Comparison of ENCODE assay signal across 12 mouse cellular contexts in genomic region chr9:107682405-107682804, GRCm38 (mm10). TPM values are rescaled to one million over a fixed set of nuclear protein-coding genes. Genes with fewer than 3 reads are reported as not detected.
"Had no signal": no experiment of that assay in that cellular context is flagged by ENCODE, and none has a peak within 500 bp of the region (broad histone marks: within the 10 kb centered on the region; RNA-seq: fewer than 3 reads in every experiment).

No protein-coding gene starts in this region.

- H3K4me2 ChIP-seq: limb, embryonic 15.5 days; liver, embryonic 12.5 days; midbrain, embryonic 12.5 days; neural tube, embryonic 15.5 days had no signal

- H3K4me3 ChIP-seq: limb, embryonic 15.5 days; liver, embryonic 12.5 days; midbrain, embryonic 12.5 days; myocyte; neural tube, embryonic 15.5 days had no signal

- H3K9ac ChIP-seq: limb, embryonic 15.5 days; liver, embryonic 12.5 days; midbrain, embryonic 12.5 days; neural tube, embryonic 15.5 days had no signal

- H3K4me1 ChIP-seq: liver, embryonic 12.5 days had no signal

- H3K9me3 ChIP-seq: limb, embryonic 15.5 days; liver, embryonic 12.5 days; midbrain, embryonic 12.5 days; neural tube, embryonic 15.5 days had no signal

- DNase-seq: left cerebral cortex, postnatal 4 days; right cerebral cortex, adult 18-20 months; right cerebral cortex, postnatal 25 days; thymus, adult 18-20 months; thymus, postnatal 14 days had no signal

- ATAC-seq: intestine, embryonic 16.5 days; liver, embryonic 12.5 days had no signal

- H3K36me3 ChIP-seq: liver, embryonic 12.5 days had no signal

- H3K27ac ChIP-seq: limb, embryonic 15.5 days; liver, embryonic 12.5 days; midbrain, embryonic 12.5 days; neural tube, embryonic 15.5 days had no signal

RNA-seq across cellular contexts. Expression of gene Gnat1, which starts 2.9 kb away (rescaled TPM):
- total RNA-seq: megakaryocyte-erythroid progenitor cell, adult 5-6 weeks had no signal
- polyA plus RNA-seq: myocyte had no signal

RNA-seq across cellular contexts. Expression of gene Slc38a3, which starts 13.1 kb away (rescaled TPM):
- total RNA-seq: megakaryocyte-erythroid progenitor cell, adult 5-6 weeks had no signal
